Mouse (Mus musculus) C2C12 (cell line): ENCODE measurements around the gene Ctrb1.

ENCODE experiments used
- CTCF ChIP-seq: IDR thresholded peaks from one replicate; pipeline ENCODE4 v1.5.1; 2011; ENCODE audit not compliant: control insufficient read depth, insufficient read depth, insufficient read length
- MAX ChIP-seq: IDR thresholded peaks from one replicate; pipeline ENCODE4 v1.6.1; 2011; ENCODE audit warnings: mild to moderate bottlenecking, control low read depth
- MYOG ChIP-seq: IDR thresholded peaks from one replicate; pipeline ENCODE4 v1.6.1; 2011; ENCODE audit not compliant: control insufficient read depth, insufficient read length; ENCODE audit errors: extremely low read depth

DNA sequence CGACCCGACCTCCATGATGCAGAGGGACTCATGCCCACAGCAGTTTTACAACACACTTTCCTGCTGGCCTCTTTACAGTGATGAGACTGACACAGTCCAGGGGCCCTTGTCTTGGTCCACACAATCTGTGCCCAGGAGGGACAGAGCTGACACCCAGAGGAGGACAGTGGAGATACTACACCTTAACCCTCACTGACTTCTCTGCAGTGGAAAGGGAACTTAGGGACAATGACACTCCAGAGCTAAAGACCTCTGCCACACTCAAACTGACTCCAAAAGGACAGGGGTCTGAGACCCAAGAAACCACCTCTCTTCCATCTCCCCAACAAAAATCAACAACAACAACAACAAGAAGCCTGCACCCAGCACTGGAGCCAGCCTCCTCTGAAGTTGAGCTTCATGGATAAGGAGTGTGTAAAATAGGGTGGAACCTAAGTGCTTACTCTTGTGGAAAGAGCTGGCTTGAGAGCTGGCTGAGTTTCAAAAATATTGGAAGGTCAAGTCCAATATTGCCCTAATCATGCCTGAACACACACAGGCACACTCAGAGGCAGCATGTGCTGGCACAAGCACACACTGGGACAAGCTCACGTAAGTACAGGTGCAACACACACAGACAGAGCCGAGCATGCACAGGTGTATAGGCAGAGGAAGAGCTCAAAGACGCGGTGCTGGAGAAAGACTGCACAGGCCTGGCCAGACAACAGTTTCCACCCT, 43.6 kb upstream of the Ctrb1 start:
- no peak for TF ChIP-seq MAX
- TF ChIP-seq CTCF, result no peak
- TF ChIP-seq MYOG, result no peak
